Mouse (Mus musculus) kidney, postnatal 0 days (tissue): ENCODE measurements around the gene Lrrc17. TPM values are rescaled to one million over a fixed set of nuclear protein-coding genes. Genes with fewer than 3 reads are reported as not detected.

Experiments
- ATAC-seq: fragments of 200-750 bp; cut with Nextera tagmentation; replicated peaks from 2 replicates; pipeline ENCODE4 v1.8.0; 2017; ENCODE audit warnings: low read depth, moderate number of reproducible peaks, moderate TSS enrichment, moderate library complexity; ENCODE audit not compliant: low FRiP score
- DNase-seq: peaks from one replicate; pipeline ENCODE4 v3.0.0-alpha.2; 2016; ENCODE audit warnings: low spot score
- H3K27ac ChIP-seq: fragments of 300-500 bp; sonication (generic); 2 replicates; pipeline ENCODE4 v1.5.1; 2014; ENCODE audit warnings: mild to moderate bottlenecking
- H3K27me3 ChIP-seq: fragments of 300-500 bp; sonication (generic); 2 replicates; pipeline ENCODE4 v1.6.1; 2014; ENCODE audit warnings: low read length, mixed read lengths; ENCODE audit not compliant: insufficient read depth
- H3K36me3 ChIP-seq: fragments of 300-500 bp; sonication (generic); 2 replicates; pipeline ENCODE4 v1.6.1; 2014; ENCODE audit warnings: low read length, mixed read lengths; ENCODE audit not compliant: insufficient read depth
- H3K4me1 ChIP-seq: fragments of 300-500 bp; sonication (generic); replicated peaks from 2 replicates; pipeline ENCODE4 v1.6.1; 2014; ENCODE audit warnings: antibody characterized with exemption, low read length, mixed read lengths; ENCODE audit not compliant: insufficient read depth
- H3K4me2 ChIP-seq: fragments of 300-500 bp; sonication (generic); 2 replicates; pipeline ENCODE4 v1.6.1; 2014; ENCODE audit warnings: mild to moderate bottlenecking, low read length, moderate library complexity, mixed read lengths
- H3K4me3 ChIP-seq: fragments of 300-500 bp; sonication (generic); replicated peaks from 2 replicates; pipeline ENCODE4 v1.5.1; 2014; ENCODE audit warnings: low read depth, low read length
- H3K9ac ChIP-seq: fragments of 300-500 bp; sonication (generic); 2 replicates; pipeline ENCODE4 v1.6.1; 2014; ENCODE audit warnings: low read depth, low read length
- H3K9me3 ChIP-seq: fragments of 300-500 bp; sonication (generic); replicated peaks from 2 replicates; pipeline ENCODE4 v1.6.1; 2016; ENCODE audit warnings: low read length, inconsistent platforms, mixed read lengths
- CTCF ChIP-seq: IDR thresholded peaks from 2 replicates; pipeline ENCODE4 v1.5.1; 2016; ENCODE audit warnings: antibody characterized with exemption, low read depth, mild to moderate bottlenecking, moderate library complexity
- WGBS: fragments of 180-500 bp; shearing (Covaris S2); extraction: QIAGEN DNeasy Blood & Tissue Kit; methylation state at CpG from one replicate; pipeline ENCODE4 v1.1.7; 2014; 5-methylcytosine and 5-hydroxymethylcytosine counted together
- polyA plus RNA-seq: library from polyadenylated mRNA; unstranded; fragments of >200 nt; fragmentation: Nextera tagmentation; extraction: Ambion mirVana; gene quantifications from 2 replicates; pipeline ENCODE4 v1.2.1, GENCODE M21; 2015

Lrrc17 gene
- polyA plus RNA-seq, 1 experiment from 2014 or later: 54.2 TPM

GRCm38 (mm10) chr5:21567784-21568183 lies 24.4 kb downstream of the Lrrc17 start:
- Histone ChIP-seq H3K36me3 (no peaks in the 10 kb centered on the region), H3K27me3 (no peaks in the 10 kb centered on the region), H3K9ac (no peak overlapping the region), H3K27ac (0 out of 2 replicates have a peak overlapping the region, but pooled peaks have one; percentile 36), H3K4me3 (no peak overlapping the region), H3K4me1 (no peaks in the 10 kb centered on the region), H3K9me3 (no peaks in the 10 kb centered on the region), H3K4me2 (no peak overlapping the region)
- no peak for TF ChIP-seq CTCF
- ATAC-seq: no peak
- peak; percentile 62 for DNase-seq
- 54% methylated on average over 1 of the region's 1 CpGs for WGBS

DNA sequence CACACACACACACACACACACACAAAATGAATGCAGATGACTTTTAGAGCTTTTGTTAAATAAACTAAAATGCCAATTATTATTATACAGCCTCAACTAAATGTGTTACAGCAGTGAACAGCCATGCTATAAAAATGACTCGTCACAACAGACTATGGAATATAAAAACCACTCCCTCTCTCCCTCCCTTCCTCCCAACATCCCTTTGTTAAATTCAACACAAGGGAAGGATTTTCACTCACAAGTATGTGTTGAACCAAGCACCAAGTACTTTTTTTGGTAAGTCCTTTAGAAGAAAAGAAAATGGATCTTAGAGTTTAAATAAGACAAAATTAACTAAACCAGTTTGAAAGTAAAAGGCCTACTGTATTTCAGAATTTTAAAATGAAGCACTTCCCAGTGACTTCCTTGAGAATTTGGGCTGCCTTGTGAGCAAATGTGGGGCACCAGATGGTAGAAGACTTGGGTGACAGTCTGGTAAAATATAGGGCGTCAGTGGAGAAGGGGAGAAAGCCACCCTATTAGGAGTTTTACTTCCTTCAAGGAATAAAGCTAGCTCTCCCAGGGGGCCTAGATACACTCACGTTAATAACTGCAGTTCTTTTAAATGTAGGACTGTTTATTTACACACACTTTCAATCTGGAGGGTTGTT lies 29.5 kb downstream of the Lrrc17 start:
- H3K36me3 ChIP-seq: no peaks in the 10 kb centered on the region
- no peaks in the 10 kb centered on the region for H3K27me3 ChIP-seq
- DNase-seq (no peak), ATAC-seq (no peak)
- TF ChIP-seq CTCF: no peak
- no peaks in the 10 kb centered on the region for H3K4me1 ChIP-seq
- 55% methylated on average over 3 of the region's 3 CpGs for WGBS
- no peak overlapping the region for H3K4me2 ChIP-seq
- no peak overlapping the region for H3K4me3 ChIP-seq
- H3K27ac ChIP-seq: no peak overlapping the region
- H3K9ac ChIP-seq: no peak overlapping the region
- H3K9me3 ChIP-seq: no peaks in the 10 kb centered on the region

DNA sequence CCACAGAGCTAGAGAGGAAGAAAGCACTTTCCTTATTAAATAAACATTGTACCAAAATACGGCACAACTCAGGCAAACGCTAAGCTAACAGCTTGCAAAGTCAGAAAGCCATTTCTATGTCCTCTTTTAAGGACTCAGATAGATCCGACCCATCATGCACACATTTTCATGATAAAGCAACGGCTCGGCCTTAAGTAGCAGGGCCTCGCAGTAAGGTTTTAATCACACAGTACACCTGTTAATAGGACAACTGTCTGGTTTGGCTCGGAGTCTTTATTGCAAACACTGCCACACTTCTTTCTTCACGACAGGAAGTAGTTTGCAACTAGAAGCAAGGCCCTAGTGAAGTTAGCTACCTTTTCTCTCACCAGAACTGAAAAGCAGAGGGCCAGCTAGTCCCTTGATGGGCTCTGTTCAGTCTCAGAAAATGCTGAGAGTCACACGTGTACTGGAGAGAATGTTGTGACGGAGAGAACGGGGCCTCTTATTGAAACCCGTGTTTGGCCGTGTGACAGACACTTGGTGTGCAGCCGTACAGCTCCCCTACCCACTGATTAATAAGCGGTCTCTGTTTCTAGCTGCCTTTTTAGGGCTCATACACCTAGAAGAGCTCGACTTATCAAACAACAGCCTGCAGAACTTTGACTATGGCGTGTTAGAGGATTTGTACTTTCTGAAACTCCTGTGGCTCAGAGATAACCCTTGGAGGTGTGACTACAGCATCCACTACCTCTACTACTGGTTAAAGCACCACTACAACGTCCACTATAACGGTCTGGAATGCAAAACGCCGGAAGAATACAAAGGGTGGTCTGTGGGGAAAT lies 31.2 kb downstream of the Lrrc17 start:
- no peaks in the 10 kb centered on the region for H3K27me3 ChIP-seq
- H3K36me3 ChIP-seq: no peaks in the 10 kb centered on the region
- H3K4me2 ChIP-seq: no peak overlapping the region
- DNase-seq (no peak), ATAC-seq (no peak)
- 85% methylated on average over 21 of the region's 21 CpGs for WGBS
- no peak overlapping the region for H3K9ac ChIP-seq
- H3K4me1 ChIP-seq: no peaks in the 10 kb centered on the region
- no peak for TF ChIP-seq CTCF
- H3K27ac ChIP-seq: no peak overlapping the region
- H3K9me3 ChIP-seq: no peaks in the 10 kb centered on the region
- H3K4me3 ChIP-seq: no peak overlapping the region

- WGBS: 82% methylated on average over 13 of the region's 13 CpGs
- no peak for TF ChIP-seq CTCF
- DNase-seq (no peak), ATAC-seq (no peak)
- Histone ChIP-seq H3K9ac (no peak overlapping the region), H3K27me3 (no peaks in the 10 kb centered on the region), H3K27ac (no peak overlapping the region), H3K4me2 (no peak overlapping the region), H3K9me3 (no peaks in the 10 kb centered on the region), H3K4me1 (no peaks in the 10 kb centered on the region), H3K36me3 (no peaks in the 10 kb centered on the region), H3K4me3 (no peak overlapping the region)
Observed at GRCm38 (mm10) chr5:21575210-21575550, 31.8 kb downstream of the Lrrc17 start.

GRCm38 (mm10) chr5:21578136-21578535 lies 34.8 kb downstream of the Lrrc17 start:
- Histone ChIP-seq H3K36me3 (no peaks in the 10 kb centered on the region), H3K9ac (no peak overlapping the region), H3K27ac (no peak overlapping the region), H3K27me3 (no peaks in the 10 kb centered on the region), H3K9me3 (no peaks in the 10 kb centered on the region), H3K4me2 (no peak overlapping the region), H3K4me1 (no peaks in the 10 kb centered on the region), H3K4me3 (no peak overlapping the region)
- 88% methylated on average over 3 of the region's 3 CpGs for WGBS
- DNase-seq (no peak), ATAC-seq (no peak)
- TF ChIP-seq CTCF: no peak

- peak; percentile 86 for TF ChIP-seq CTCF
- ATAC-seq (no peak), DNase-seq (peak; percentile 75)
Observed at GRCm38 (mm10) chr5:21586763-21587162, 43.4 kb downstream of the Lrrc17 start.

More at GRCm38 (mm10) chr5:21586763-21587162, 43.4 kb downstream of the Lrrc17 start:
- Histone ChIP-seq H3K4me1 (no peaks in the 10 kb centered on the region), H3K4me2 (no peak overlapping the region), H3K27me3 (no peaks in the 10 kb centered on the region), H3K27ac (no peak overlapping the region), H3K9ac (no peak overlapping the region), H3K9me3 (no peaks in the 10 kb centered on the region), H3K36me3 (no peaks in the 10 kb centered on the region), H3K4me3 (no peak overlapping the region)
- 55% methylated on average over 6 of the region's 6 CpGs for WGBS
